Mouse (Mus musculus) myocyte (in vitro differentiated cells): ENCODE data around the gene Aldh1l1.

Experiments used
- CEBPB ChIP-seq: IDR thresholded peaks from 2 replicates; pipeline ENCODE4 v1.6.1; 2011; ENCODE audit warnings: mild to moderate bottlenecking, moderate library complexity; ENCODE audit not compliant: poor library complexity, insufficient read depth, severe bottlenecking
- MAX ChIP-seq: IDR thresholded peaks from one replicate; pipeline ENCODE4 v1.6.1; 2011; ENCODE audit warnings: low read depth, mild to moderate bottlenecking, control low read depth
- MYOG ChIP-seq, 3 experiments: IDR thresholded peaks; one replicate each; pipeline ENCODE4 v1.6.1; 2011; ENCODE audit warnings: control low read depth in 2 of 3, low read depth in 2 of 3, mild to moderate bottlenecking in 2 of 3; ENCODE audit not compliant: insufficient read length in 2 of 3, control insufficient read depth in 1 of 3, insufficient read depth in 1 of 3
- POLR2A ChIP-seq: IDR thresholded peaks from one replicate; pipeline ENCODE4 v1.6.1; 2011; ENCODE audit warnings: low read depth, mild to moderate bottlenecking, control low read depth, moderate library complexity; ENCODE audit not compliant: insufficient read length
- POLR2AphosphoS2 ChIP-seq: IDR thresholded peaks from one replicate; pipeline ENCODE4 v1.6.1; 2011; ENCODE audit warnings: low read depth, control low read depth; ENCODE audit not compliant: insufficient read length
- TCF3 ChIP-seq: IDR thresholded peaks from one replicate; pipeline ENCODE4 v1.6.1; 2011; ENCODE audit warnings: low read depth, control low read depth; ENCODE audit not compliant: insufficient read length
- USF1 ChIP-seq: IDR thresholded peaks from one replicate; pipeline ENCODE4 v1.6.1; 2011; ENCODE audit warnings: low read depth, mild to moderate bottlenecking, control low read depth, moderate library complexity

- TF ChIP-seq MAX (no peak), USF1 (no peak), POLR2A (no peak), CEBPB (no peak), MYOG (IDR thresholded peaks at IDR 0.05; ENCODE audit: control insufficient read depth in 1 of 3, insufficient read depth in 1 of 3, insufficient read length in 2 of 3, low read depth in 2 of 3) (no peak), POLR2AphosphoS2 (no peak), TCF3 (no peak)
These were observed 24.5 kb upstream of the Aldh1l1 start for GRCm38 (mm10) chr6:90461771-90462170.
